Mouse (Mus musculus) frontal cortex, adult (tissue): ENCODE data around the gene Dao.

Experiments
- ATAC-seq: cut with Nextera tagmentation; 2 replicates; pipeline ENCODE4 v1.9.2; 2017; ENCODE audit warnings: mild to moderate bottlenecking, moderate library complexity, mixed read lengths; ENCODE audit not compliant: low TSS enrichment

Dao gene

GRCm38 (mm10) chr5:113983541-113983940 is 20.0 kb upstream of the Dao start:
- ATAC-seq: no peak

- ATAC-seq: no peak
Observed at GRCm38 (mm10) chr5:113984025-113984740, 19.3 kb upstream of the Dao start.

DNA sequence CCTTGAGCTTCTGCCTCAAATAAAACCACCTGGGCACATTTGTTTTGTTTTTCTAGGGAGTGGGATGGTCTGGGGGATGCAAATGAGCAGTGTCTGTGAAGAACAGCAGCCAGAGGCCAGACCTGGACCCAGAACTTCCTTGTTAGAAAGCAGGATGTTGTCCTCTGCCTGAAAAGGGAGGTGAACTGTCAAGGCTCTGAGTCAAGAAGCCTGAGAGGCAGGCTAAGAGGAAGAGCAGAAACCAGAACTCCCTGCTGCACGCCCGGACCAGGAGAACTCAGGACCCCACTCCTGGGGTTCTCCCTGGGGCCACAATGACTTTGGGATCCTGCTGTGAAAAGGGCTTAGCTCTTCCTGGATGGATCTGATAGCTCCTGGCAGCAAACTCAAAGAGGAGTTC is 17.8 kb upstream of the Dao start:
- ATAC-seq: no peak

- no peak for ATAC-seq
Observed at GRCm38 (mm10) chr5:113986182-113986961, 17.1 kb upstream of the Dao start.

- ATAC-seq: no peak
Observed at GRCm38 (mm10) chr5:113989437-113990024, 14.0 kb upstream of the Dao start.

DNA sequence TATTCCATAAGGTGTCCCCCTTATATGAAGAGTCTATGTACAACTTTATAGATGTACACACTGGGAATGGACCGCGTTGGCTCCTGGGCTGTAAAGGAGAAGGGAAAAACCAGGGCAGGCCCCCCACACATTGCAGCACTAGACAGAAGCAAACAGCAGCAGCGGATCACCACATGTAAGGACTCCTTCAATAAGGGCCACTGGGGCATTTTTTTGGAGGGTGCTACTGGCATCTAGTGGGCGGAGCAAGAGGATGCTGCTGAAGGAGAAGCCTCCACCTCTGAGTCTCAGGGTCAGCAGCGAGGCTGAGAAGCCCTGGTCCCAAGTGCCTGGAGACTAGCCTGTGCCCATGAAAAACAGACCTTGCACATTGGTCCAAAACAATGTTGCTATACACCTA is 12.9 kb upstream of the Dao start:
- no peak for ATAC-seq

GRCm38 (mm10) chr5:113991141-113991540 is 12.4 kb upstream of the Dao start:
- ATAC-seq: no peak

- ATAC-seq: no peak
Observed at GRCm38 (mm10) chr5:113992339-113992831, 11.1 kb upstream of the Dao start.

DNA sequence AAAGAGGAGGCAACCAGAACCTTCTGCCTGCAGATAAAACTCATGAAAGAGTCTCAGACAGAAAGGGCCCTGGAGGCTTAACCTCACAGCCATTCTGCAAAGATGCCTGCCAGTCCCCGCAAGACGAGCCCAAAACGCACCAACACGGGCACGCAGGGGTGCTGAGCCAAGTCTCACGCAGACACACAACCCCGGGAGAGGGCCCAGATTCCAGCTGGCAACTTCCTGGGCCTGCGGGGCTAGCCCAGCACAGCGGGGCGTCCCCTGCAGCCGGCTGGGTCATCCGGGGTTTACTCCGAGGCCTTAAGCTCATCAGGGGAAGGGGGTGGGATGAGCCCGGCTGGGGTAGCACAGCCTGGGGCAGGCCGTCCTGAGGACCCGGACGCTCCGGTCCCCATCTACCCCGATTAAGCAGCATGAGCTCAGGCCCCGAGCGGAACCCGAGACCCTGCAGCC is 10.4 kb upstream of the Dao start:
- peak; percentile 35; the same call in 1 of the 2 replicates for ATAC-seq

GRCm38 (mm10) chr5:113993487-113994465 is 9.7 kb upstream of the Dao start, which contains the start of gene Ssh1:
TSS of gene Ssh1 (minus strand) at chr5:113993894.
- peak; percentile 72 for ATAC-seq

- no peak for ATAC-seq
Observed at GRCm38 (mm10) chr5:113996458-113996857, 7.0 kb upstream of the Dao start.

GRCm38 (mm10) chr5:113999382-113999781 is 4.1 kb upstream of the Dao start:
- no peak for ATAC-seq

GRCm38 (mm10) chr5:114004573-114004972 is 1.1 kb downstream of the Dao start:
- no peak for ATAC-seq

- ATAC-seq: no peak
Observed at GRCm38 (mm10) chr5:114005100-114005499, 1.6 kb downstream of the Dao start.

- ATAC-seq: no peak
Observed at GRCm38 (mm10) chr5:114006974-114007373, 3.5 kb downstream of the Dao start.

DNA sequence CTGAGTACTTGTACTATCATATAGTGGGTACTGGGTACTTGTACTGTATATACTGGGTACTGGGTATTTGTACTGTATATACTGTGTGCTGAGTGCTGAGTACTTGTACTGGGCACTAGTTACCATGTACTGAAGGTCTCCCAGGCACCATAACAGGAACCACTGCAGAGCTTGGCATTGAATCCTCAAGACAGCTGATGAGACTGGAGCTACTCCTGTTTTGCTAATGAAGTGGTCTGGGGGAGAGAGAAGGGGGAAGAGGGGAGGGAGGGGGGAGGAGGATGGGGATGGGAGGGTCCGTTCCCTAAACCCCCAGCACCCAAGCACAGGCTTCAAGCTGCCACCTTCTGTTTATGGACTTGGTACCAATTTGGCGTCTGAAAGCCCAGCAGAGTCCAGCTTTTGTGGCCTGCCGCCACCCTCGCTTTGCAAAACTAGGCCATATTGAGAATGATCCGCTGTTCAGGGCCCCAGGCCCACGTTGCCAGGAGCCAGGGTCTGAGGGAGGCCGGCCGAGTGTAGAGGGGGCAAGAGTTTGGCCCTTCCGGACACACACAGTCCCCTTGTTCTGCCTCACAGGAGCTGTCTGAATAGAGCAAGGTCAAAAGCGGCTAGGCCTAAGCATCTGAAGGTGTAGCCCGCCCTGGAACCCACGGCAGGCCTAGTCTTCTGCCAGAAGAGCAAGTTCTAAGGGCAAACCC is 4.4 kb downstream of the Dao start:
- no peak for ATAC-seq

DNA sequence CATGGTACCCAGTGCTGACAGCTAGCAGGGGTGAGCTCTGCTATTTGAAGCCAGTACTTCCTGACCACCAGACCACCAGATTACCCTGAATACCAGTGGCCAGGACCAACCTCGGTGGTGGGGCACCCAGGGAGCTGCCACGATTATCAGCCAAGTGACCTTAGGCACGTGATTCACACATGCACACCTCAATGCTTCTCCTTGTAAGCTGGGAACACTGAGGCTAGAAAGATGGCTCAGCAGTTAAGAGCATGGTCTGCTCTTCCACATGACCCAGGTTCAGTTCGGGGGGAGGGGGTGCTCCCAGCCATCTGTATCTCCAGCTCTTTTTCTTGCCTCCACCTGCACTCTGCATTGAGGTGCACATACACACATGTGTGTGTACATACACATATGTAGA is 5.5 kb downstream of the Dao start:
- ATAC-seq: no peak

DNA sequence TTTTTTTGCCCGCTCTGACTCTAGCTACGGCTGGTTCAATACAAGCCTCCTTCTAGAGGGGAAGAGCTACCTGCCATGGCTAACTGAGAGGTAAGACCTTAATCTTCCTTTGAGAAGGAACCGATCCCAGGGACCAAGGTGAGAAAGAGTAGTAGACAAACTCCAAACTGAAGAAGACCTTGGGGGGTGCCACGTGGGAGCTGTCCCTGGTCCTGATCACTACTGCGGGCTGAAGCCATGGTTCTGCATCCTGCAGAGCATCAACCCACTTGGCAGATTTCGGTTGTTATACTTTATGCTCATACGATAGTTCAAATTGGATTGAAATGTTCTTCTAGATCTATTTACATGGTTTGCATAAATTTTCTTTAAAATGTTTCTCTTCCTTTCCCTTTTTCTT is 11.6 kb downstream of the Dao start:
- ATAC-seq: no peak

DNA sequence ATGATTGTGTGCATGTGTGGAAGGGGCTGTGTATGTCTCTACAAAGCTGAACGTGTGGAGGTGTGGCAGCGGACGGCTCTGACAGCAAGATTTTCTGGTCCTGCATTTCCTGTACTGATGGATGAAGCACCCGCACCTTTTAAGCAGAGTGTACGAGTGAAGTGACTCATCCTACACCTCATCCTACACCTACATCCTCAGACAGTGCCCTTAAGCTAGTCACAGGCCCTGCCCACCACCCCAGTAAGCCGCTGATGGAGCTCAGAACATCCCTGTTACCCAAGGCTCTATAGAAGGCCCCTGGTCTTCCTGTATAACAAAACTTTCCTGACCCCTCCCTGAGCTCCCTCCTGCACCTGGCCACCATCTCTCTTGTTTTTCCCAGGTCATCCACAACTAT is 20.9 kb downstream of the Dao start:
- peak; percentile 53 for ATAC-seq

DNA sequence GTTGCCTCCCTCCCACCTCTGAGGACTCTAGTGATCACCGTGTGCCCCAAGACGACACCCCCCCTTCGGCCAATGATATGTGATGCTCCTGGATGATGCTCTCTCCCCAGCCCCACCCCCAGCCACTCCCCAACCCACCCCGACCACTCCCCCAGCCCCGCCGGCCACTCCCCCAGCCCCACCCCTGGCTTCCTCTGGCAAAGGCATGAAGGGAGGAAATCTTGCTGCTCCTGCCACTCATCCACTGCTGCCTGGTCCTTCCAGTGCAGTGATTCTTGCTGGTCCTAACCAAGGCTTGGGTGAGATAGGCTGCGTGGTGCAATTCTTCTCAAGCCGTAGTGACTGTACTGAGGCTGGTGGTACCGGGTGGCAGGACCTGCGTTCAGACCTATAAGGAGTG is 21.4 kb downstream of the Dao start:
- ATAC-seq: peak; percentile 22
